Mouse (Mus musculus): ENCODE measurements around the gene Trim65. TPM values are rescaled to one million over a fixed set of nuclear protein-coding genes. Genes with fewer than 3 reads are reported as not detected.

The Trim65 gene
- 10.0 and 11.2 TPM in 2 replicates for polyA plus RNA-seq (2012; rRNA removed; ENCODE audit: low replicate concordance)

DNA sequence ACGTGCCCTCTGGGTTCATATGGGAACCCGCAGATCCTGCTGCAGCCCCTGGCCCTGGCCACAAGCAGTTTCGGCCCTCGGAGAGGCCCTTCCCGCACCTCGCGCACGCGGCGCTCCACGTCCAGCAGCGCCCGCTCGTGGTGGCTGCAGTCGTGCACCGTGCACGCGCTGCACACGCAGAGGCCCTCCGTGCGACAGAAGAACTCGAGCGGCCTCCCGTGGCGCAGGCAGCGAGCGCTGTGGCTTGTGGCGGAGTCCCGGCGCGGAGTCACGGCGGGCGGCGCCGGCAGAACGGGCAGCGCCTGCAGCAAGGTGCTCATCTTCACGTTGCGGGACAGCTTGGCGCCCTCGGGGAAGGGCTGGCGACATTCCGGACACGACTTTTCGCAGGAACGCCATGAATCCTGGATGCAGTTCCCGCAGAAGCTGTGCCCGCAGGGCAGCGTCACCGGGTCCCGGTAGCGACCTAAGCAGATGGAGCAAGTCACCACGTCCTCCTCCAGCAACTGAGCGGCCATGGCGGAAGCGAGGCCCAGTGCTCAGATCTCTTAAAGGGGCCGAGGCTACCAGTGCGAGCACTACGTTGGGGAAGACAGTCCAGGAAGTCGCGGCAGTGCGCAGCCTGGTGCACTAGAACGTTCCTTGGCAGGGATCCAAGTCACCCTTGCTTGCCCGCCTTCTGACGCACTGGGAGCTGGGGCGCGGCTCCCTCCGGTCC is at the start of gene Trim65:
TSS of gene Trim65 (minus strand) at position 641 of the 718 bp plus-strand sequence.

DNA sequence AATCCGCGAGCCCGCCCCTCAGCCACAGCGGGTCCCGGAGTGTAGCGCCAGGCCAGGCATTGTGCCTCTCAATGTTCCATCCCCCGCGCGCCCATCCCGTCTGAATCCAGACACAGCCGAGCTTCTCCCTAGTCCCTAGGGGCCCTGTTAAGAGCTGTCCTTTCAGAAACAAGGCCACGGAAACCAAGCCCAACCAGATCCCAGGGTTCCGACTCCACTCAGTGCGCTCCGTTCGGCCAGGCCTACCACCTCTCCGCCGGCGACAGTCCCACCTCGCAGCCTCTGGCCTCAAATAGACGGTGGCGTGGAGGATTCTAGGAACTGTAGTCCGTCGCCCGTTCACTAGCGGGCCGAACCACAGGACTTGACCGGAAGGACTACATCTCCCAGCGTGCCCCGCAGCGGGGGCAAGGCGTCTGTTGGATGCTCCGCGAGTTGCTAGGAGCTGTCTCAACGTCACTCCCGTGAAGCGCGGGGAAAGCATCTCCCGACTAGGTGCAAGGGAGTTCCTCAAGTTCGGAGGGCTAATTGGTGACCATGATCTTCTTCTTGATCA is 37.0 kb upstream of the Trim65 start, which contains the start of gene Fbf1:
TSS of gene Fbf1 (minus strand) at position 283 of the 556 bp plus-strand sequence.

DNA sequence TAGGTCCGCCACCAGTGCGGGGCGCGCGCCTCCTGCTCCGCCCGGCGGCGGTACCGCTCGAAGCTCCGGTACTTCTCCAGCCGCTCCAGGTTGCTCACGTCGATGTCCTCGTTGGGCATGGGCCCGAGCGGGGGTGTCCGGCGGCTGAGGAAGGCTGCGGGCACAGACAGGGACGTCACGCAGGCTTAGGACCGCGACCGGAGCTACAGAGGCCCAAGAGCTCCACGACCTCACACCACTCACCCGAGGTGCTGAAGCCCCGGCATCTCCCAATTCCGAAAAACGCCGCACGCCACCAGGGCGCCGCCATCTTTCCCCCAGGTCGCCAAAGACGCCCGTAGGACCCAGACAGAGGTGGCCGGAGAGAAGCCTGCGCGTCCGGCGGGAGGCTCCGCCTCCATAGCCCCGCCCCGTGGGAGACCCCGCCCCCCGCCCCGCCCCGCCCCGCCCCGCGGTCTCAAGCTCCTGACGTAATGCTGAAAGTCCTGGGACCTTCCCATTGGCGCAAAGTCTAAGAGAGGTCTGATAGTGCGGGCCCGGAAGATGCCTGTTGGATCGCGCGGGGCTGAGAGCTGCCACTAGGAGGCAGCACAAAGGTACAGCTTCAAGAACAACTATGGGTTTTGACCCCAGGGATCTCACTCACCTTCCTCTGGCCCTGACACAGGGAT is 7.7 kb upstream of the Trim65 start, which contains the start of gene Mrpl38:
TSS of gene Mrpl38 (minus strand) at position 401 of the 671 bp plus-strand sequence.

DNA sequence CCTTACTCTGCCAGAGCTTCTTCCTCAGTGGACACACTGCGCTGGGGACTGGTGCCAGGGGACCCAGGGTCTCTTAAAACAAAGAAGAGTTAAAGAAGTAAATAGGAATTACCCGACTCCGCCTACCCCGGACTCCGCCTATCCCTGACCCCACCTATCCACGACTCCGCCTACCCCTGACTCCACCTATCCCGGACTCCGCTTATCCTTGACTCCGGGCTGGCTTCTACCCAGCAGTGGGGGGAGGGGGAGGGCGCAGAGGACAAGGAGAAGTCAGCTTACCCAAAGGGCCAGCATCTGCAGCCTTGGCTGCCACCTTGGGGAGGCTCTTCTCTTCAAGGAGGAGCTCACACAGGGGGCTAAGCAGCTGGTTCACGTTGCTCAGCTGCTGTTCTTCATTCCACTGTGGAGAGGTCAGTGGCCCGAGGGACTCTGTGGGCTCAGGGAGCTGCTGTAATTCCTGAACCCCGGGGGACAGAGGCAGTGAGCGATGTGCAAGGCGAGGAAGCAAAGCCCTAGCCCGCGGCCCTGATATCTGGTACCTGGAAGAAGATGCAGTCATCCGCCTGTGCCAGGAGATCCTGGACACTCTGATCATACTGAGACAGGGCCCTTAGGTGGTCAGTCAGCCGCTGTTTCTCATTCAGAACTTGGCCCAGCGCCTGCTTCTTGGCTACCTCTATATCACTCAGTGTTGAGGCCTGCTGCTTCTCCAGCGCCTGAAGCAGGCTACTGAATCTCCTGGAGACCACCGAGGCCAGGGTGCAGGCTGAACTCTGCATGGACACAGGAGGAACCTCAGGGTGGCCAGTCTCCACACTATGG is 3.6 kb downstream of the Trim65 start, which contains the start of gene Trim47:
TSS of gene Trim47 (minus strand) at position 55 of the 825 bp plus-strand sequence.

DNA sequence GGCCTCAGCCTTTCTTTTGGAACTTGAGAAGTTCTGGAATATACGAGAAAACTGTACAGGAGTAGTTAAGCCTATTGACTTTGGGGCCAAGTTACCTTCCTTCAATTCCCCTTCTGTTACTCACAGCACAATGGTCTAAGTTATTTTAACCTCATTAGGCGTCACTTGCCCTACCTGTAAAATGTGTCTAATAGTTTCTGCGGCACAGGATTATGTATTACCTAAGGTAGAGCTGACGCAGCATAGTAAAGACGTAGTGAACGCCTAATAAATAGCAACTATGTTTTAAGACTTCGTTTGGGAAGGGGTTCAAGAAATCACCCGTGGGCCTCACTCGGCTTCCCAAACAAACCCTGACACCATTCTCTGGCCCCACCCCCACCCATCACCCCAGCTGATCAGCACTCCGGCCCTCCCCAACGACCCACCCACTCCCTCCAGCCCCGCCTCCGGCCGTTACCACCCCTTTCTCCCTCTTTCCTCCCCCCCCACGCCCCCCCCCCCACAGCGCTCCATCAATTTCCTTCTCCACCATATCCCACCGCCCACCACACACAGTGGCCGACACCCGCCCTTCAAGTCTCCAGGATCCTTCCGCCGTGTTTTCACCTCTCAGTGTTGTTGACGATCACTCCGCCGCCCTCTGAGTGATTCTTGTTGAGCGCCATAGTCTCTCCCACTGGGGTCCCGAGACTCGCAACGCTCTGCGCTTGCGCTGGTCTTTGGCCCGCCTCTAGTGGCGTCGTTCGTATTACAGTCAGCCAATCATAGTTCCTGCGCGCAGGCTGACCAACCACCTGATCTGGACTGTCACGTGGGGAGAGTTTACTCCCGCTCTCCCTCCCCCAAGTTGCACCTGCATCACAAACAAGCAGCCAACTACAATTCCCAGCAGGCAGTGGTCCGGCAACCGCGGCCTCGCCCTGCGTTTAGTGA is 44.4 kb downstream of the Trim65 start, which contains the start of gene Wbp2:
TSS of gene Wbp2 (minus strand) at position 738 of the 936 bp plus-strand sequence.

DNA sequence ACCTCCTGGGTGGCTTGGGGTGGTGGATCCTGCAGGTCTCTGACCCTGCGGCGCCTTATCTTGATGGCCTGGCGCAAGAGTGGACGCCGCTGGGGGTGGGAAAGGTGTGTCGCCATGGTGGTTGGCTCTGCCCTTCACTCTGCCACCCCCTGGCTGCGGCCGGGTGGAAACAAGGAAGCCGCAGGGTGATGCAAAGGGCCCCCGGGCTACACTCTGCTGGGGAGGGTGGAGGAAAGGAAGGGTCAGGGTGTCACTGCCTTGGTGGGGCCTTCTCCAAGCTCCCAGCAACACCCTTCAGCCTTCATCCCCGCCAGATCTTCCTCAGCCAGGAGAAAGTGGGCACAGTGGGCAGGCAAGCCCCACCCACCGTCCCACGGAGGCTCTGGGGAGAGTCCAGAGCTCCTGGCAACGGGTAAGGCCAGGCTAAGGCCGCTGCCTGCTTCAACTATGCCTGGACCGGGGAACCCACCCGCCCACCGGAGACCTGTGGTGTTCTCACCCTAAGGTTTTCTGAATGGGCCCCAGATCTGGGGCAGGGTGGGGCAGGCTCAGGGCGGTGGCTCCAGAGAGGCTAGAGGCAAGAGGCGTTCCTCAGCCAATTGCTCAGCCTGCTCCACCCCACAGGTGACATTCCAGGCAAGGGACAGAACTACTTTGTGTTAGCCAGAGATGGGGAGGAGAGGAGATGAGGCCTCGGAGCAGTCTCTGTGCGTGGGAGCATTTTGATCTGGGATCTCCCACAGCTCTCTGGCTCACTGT is 53.3 kb downstream of the Trim65 start, which contains the start of gene Unc13d:
TSS of gene Unc13d (minus strand) at position 516 of the 759 bp plus-strand sequence.

Other genes starting within 250 kb of the Trim65 start
- gene Smim5, start 231.2 kb downstream of the Trim65 start, polyA plus RNA-seq (2012; rRNA removed; ENCODE audit: low replicate concordance): 0.71 and 1.8 TPM in 2 replicates
- 6.3 and 7.1 TPM in 2 replicates for gene Smim6, start 219.1 kb downstream of the Trim65 start, polyA plus RNA-seq (2012; rRNA removed; ENCODE audit: low replicate concordance)
- 20.5 and 22.2 TPM in 2 replicates for gene Sap30bp, start 197.8 kb downstream of the Trim65 start, polyA plus RNA-seq (2012; rRNA removed; ENCODE audit: low replicate concordance)
- 11.2 and 15.0 TPM in 2 replicates for gene Recql5, start 197.7 kb downstream of the Trim65 start, polyA plus RNA-seq (2012; rRNA removed; ENCODE audit: low replicate concordance)
- gene Itgb4, start 156.4 kb downstream of the Trim65 start, polyA plus RNA-seq (2012; rRNA removed; ENCODE audit: low replicate concordance): 58.5 and 81.0 TPM in 2 replicates
- gene Galk1, start 118.4 kb downstream of the Trim65 start, polyA plus RNA-seq (2012; rRNA removed; ENCODE audit: low replicate concordance): 75.5 and 95.6 TPM in 2 replicates
- gene H3f3b, start 103.2 kb downstream of the Trim65 start, polyA plus RNA-seq (2012; rRNA removed; ENCODE audit: low replicate concordance): 118 and 156 TPM in 2 replicates
- 16.6 and 27.4 TPM in 2 replicates for gene Unk, start 100.8 kb downstream of the Trim65 start, polyA plus RNA-seq (2012; rRNA removed; ENCODE audit: low replicate concordance)
- gene Unc13d, start 53.2 kb downstream of the Trim65 start, polyA plus RNA-seq (2012; rRNA removed; ENCODE audit: low replicate concordance): 5.5 and 11.2 TPM in 2 replicates
- 285 and 420 TPM in 2 replicates for gene Wbp2, start 44.1 kb downstream of the Trim65 start, polyA plus RNA-seq (2012; rRNA removed; ENCODE audit: low replicate concordance)
- 36.2 and 37.8 TPM in 2 replicates for gene Trim47, start 3.9 kb downstream of the Trim65 start, polyA plus RNA-seq (2012; rRNA removed; ENCODE audit: low replicate concordance)
- 57.3 and 106 TPM in 2 replicates for gene Mrpl38, start 7.7 kb upstream of the Trim65 start, polyA plus RNA-seq (2012; rRNA removed; ENCODE audit: low replicate concordance)
- gene Fbf1, start 37.0 kb upstream of the Trim65 start, polyA plus RNA-seq (2012; rRNA removed; ENCODE audit: low replicate concordance): 4.7 and 8.8 TPM in 2 replicates
- 19.6 and 27.1 TPM in 2 replicates for gene Ten1, start 67.7 kb upstream of the Trim65 start, polyA plus RNA-seq (2012; rRNA removed; ENCODE audit: low replicate concordance)
- 87.1 and 95.2 TPM in 2 replicates for gene Acox1, start 67.9 kb upstream of the Trim65 start, polyA plus RNA-seq (2012; rRNA removed; ENCODE audit: low replicate concordance)
- 5.0 and 6.3 TPM in 2 replicates for gene Evpl, start 106.9 kb upstream of the Trim65 start, polyA plus RNA-seq (2012; rRNA removed; ENCODE audit: low replicate concordance)
- 26.5 and 29.7 TPM in 2 replicates for gene Srp68, start 143.1 kb upstream of the Trim65 start, polyA plus RNA-seq (2012; rRNA removed; ENCODE audit: low replicate concordance)
- gene Galr2, start 149.8 kb upstream of the Trim65 start, polyA plus RNA-seq (2012; rRNA removed; ENCODE audit: low replicate concordance): 4.7 and 14.9 TPM in 2 replicates
- gene Exoc7, start 176.1 kb upstream of the Trim65 start, polyA plus RNA-seq (2012; rRNA removed; ENCODE audit: low replicate concordance): 12.6 and 16.3 TPM in 2 replicates
- 0.15 and 0.22 TPM in 2 replicates for gene Foxj1, start 204.3 kb upstream of the Trim65 start, polyA plus RNA-seq (2012; rRNA removed; ENCODE audit: low replicate concordance)